Mouse (Mus musculus) hindbrain, embryonic 11.5 days (tissue): Measurements from ENCODE around the gene Ankrd11. TPM values are rescaled to one million over a fixed set of nuclear protein-coding genes. Genes with fewer than 3 reads are reported as not detected.

Experiments used
- ATAC-seq: fragments of 200-750 bp; cut with Nextera tagmentation; 2 replicates; pipeline ENCODE4 v1.8.0; 2017; ENCODE audit warnings: mild to moderate bottlenecking, moderate TSS enrichment, moderate library complexity; ENCODE audit not compliant: low FRiP score
- DNase-seq: peaks from one replicate; pipeline ENCODE4 v3.0.0-alpha.2; 2015; ENCODE audit warnings: low spot score
- H3K27ac ChIP-seq: fragments of 300-500 bp; sonication (generic); 2 replicates; pipeline ENCODE4 v1.5.1; 2014; ENCODE audit warnings: mild to moderate bottlenecking, low read depth, low read length
- H3K27me3 ChIP-seq: fragments of 300-500 bp; sonication (generic); 2 replicates; pipeline ENCODE4 v1.6.1; 2014; ENCODE audit warnings: mild to moderate bottlenecking, low read length, moderate library complexity, mixed read lengths; ENCODE audit not compliant: control insufficient read depth, insufficient read depth
- H3K36me3 ChIP-seq: fragments of 300-500 bp; sonication (generic); 2 replicates; pipeline ENCODE4 v1.6.1; 2014; ENCODE audit warnings: mild to moderate bottlenecking, low read length, moderate library complexity, mixed read lengths; ENCODE audit not compliant: control insufficient read depth, insufficient read depth
- H3K4me1 ChIP-seq: fragments of 300-500 bp; sonication (generic); replicated peaks from 2 replicates; pipeline ENCODE4 v1.6.1; 2014; ENCODE audit warnings: low read length, mixed read lengths; ENCODE audit not compliant: control insufficient read depth, insufficient read depth
- H3K4me2 ChIP-seq: fragments of 300-500 bp; sonication (generic); replicated peaks from 2 replicates; pipeline ENCODE4 v1.6.1; 2014; ENCODE audit warnings: mild to moderate bottlenecking, low read depth, low read length
- H3K4me3 ChIP-seq: fragments of 300-500 bp; sonication (generic); 2 replicates; pipeline ENCODE4 v1.5.1; 2014; ENCODE audit warnings: low read depth, low read length
- H3K9ac ChIP-seq: fragments of 300-500 bp; sonication (generic); 2 replicates; pipeline ENCODE4 v1.6.1; 2014; ENCODE audit warnings: low read depth, low read length
- H3K9me3 ChIP-seq: fragments of 300-500 bp; sonication (generic); 2 replicates; pipeline ENCODE4 v1.6.1; 2016; ENCODE audit warnings: low read length; ENCODE audit not compliant: control insufficient read depth
- WGBS: fragments of 180-500 bp; shearing (Covaris S2); extraction: QIAGEN DNeasy Blood & Tissue Kit; methylation state at CpG from one replicate; pipeline ENCODE4 v1.1.7; 2014; 5-methylcytosine and 5-hydroxymethylcytosine counted together
- polyA plus RNA-seq: library from polyadenylated mRNA; unstranded; fragments of >200 nt; fragmentation: Nextera tagmentation; extraction: Ambion mirVana; gene quantifications from 2 replicates; pipeline ENCODE4 v1.2.1, GENCODE M21; 2014

The Ankrd11 gene
- polyA plus RNA-seq, 1 experiment from 2014 or later = 52.7 TPM

DNA sequence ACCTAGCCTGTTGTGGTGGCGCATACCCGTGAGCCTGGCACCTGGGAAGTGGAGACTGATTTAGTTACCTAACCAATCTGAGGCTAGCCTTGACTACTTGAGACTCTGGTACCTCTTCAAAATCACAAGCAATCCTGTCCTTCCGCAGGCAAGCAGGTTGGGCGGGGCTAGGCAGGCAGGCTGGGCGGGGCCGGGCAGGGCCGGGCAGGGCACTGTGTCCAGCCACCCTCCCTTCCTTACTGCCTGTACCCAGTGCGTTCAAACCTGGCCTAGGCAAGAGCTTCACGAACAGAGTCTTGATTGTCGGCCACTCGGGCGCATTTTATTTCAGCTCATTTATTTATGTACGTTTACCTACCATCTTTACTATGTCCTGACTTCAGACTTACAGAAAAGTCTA is 182.2 kb downstream of the Ankrd11 start:
- Histone ChIP-seq H3K4me1 (no peaks in the 10 kb centered on the region), H3K27ac (no peak overlapping the region), H3K36me3 (no peaks in the 10 kb centered on the region), H3K4me3 (no peak overlapping the region), H3K9me3 (no peaks in the 10 kb centered on the region), H3K4me2 (no peak overlapping the region), H3K27me3 (no peaks in the 10 kb centered on the region), H3K9ac (no peak overlapping the region)
- WGBS = 61% methylated on average over 13 of the region's 13 CpGs
- DNase-seq (no peak), ATAC-seq (no peak)

DNA sequence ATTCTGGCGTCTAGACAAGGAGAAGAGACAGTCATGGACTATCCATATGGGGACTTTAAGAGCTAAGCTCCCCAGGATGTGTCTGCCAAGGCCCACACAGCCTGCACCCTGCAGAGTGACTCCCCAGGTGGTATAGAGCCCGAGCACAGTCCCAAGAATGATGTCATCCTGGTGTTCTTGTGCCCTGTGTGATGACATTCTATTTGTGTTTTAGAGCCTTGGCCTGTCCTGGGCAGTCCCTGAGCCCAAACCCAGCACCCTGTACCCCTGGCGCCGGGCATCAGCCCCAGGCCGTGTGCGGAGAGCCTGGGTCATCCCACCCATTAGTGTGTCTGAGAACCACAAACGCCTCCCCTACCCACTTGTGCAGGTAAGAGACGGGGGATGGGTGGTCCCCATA is 185.8 kb downstream of the Ankrd11 start:
- Histone ChIP-seq H3K4me2 (no peak overlapping the region), H3K4me1 (peaks cover 11% of the 10 kb centered on the region), H3K9ac (no peak overlapping the region), H3K36me3 (no peaks in the 10 kb centered on the region), H3K4me3 (no peak overlapping the region), H3K27ac (no peak overlapping the region), H3K27me3 (no peaks in the 10 kb centered on the region), H3K9me3 (no peaks in the 10 kb centered on the region)
- no peak for ATAC-seq
- WGBS = 84% methylated on average over 8 of the region's 8 CpGs
- no peak for DNase-seq

DNA sequence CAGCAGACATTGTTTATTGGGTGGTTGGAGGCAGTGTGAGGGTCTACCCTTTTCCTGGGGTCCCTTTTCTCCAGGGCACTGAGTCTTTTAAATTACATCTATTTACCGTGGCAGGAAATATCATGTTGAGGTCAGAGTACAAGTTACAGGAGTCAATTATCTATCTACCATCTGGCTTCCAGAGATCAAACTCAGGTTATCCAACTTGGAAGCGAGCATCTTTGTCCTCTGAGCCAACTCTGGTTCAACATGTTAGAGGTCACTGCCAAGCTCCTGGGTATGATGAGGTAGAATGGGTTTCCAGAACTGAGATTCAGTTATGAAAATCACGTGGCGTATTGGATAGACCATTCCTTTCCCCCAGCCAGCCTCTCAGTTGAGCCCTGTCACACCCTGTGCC is 187.0 kb downstream of the Ankrd11 start:
- Histone ChIP-seq H3K36me3 (no peaks in the 10 kb centered on the region), H3K9ac (no peak overlapping the region), H3K4me3 (no peak overlapping the region), H3K27me3 (no peaks in the 10 kb centered on the region), H3K9me3 (no peaks in the 10 kb centered on the region), H3K4me2 (no peak overlapping the region), H3K4me1 (peaks cover 11% of the 10 kb centered on the region), H3K27ac (no peak overlapping the region)
- 82% methylated on average over 4 of the region's 4 CpGs for WGBS
- DNase-seq (no peak), ATAC-seq (no peak)

DNA sequence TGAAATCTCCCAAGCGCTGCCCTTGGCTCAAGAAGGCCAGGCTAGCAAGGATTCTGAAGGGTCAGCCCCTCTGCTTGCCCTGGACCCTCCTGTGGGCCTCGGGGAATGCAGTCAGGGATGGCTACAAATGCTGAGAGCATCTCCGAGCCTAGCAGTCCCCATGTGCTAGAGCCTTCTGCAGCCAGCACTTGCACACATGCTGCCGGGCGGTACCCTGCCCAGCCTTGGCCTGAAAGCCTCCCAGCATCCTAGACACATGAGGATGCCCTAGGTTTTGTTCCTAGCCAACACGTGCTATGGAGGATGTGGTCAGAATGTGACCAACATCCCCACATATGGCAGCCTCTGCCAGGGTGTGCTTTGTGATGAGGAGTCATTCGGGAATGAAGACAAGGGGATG is 187.7 kb downstream of the Ankrd11 start:
- WGBS = 76% methylated on average over 7 of the region's 7 CpGs

DNA sequence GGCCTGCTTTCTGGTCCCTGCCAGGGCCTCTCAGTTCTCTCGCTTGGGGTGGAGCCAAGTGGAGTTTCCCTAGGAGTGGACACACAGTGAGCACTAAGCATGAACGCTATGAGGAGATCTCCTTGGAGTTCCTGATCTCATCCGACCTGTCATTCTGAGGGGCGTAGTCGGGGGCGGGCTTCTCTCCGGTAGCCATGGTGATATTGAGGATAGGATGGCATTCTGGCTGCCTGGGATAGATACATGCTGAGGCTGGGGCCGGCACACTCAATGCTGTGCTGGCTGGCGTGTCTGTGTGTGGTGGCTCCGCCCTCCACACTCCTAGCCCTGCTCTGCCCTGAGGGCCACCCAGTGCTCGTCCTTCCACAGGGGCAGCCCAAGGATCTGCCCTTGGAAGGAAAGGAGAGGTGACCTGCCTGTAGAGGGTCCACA is 188.7 kb downstream of the Ankrd11 start:
- Histone ChIP-seq H3K9me3 (no peaks in the 10 kb centered on the region), H3K27ac (no peak overlapping the region), H3K4me1 (peaks cover 11% of the 10 kb centered on the region), H3K9ac (peak overlapping the region; percentile 42; the same call in 1 of the 2 replicates), H3K36me3 (no peaks in the 10 kb centered on the region), H3K4me2 (no peak overlapping the region), H3K4me3 (no peak overlapping the region), H3K27me3 (no peaks in the 10 kb centered on the region)
- ATAC-seq = peak; percentile 88
- peak; percentile 70 for DNase-seq
- WGBS = 10% methylated on average over 11 of the region's 11 CpGs

More for the DNA sequence above, 187.7 kb downstream of the Ankrd11 start:
- no peaks in the 10 kb centered on the region for H3K36me3 ChIP-seq
- H3K4me1 ChIP-seq = peaks cover 11% of the 10 kb centered on the region
- H3K4me2 ChIP-seq = no peak overlapping the region
- no peak overlapping the region for H3K4me3 ChIP-seq
- no peak for ATAC-seq
- no peak overlapping the region for H3K27ac ChIP-seq
- no peaks in the 10 kb centered on the region for H3K27me3 ChIP-seq
- no peak overlapping the region for H3K9ac ChIP-seq
- no peak for DNase-seq
- H3K9me3 ChIP-seq = no peaks in the 10 kb centered on the region

DNA sequence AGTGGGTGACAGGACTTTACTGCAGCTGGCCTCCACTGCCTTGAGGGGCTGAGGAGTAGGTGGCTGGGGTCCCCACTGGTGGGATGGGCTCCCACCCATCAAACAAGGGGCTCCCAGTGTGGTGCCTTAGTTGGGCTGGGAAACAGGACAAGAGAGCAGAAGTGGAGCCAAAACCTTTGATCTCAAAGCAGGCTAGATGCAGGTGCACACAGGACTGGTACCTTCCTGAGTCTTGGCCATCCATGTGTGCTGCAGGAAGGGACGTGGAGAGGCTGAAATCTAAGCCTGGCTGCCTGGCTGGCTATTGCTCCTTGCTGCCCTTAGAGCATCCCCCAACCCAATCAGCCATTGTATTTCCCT is 189.6 kb downstream of the Ankrd11 start:
- H3K9me3 ChIP-seq = no peaks in the 10 kb centered on the region
- H3K36me3 ChIP-seq = no peaks in the 10 kb centered on the region
- H3K27ac ChIP-seq = no peak overlapping the region
- ATAC-seq (no peak), DNase-seq (no peak)
- H3K4me3 ChIP-seq = no peak overlapping the region
- no peak overlapping the region for H3K4me2 ChIP-seq
- H3K27me3 ChIP-seq = no peaks in the 10 kb centered on the region
- 56% methylated on average over 1 of the region's 1 CpGs for WGBS
- no peak overlapping the region for H3K9ac ChIP-seq
- H3K4me1 ChIP-seq = peaks cover 11% of the 10 kb centered on the region

DNA sequence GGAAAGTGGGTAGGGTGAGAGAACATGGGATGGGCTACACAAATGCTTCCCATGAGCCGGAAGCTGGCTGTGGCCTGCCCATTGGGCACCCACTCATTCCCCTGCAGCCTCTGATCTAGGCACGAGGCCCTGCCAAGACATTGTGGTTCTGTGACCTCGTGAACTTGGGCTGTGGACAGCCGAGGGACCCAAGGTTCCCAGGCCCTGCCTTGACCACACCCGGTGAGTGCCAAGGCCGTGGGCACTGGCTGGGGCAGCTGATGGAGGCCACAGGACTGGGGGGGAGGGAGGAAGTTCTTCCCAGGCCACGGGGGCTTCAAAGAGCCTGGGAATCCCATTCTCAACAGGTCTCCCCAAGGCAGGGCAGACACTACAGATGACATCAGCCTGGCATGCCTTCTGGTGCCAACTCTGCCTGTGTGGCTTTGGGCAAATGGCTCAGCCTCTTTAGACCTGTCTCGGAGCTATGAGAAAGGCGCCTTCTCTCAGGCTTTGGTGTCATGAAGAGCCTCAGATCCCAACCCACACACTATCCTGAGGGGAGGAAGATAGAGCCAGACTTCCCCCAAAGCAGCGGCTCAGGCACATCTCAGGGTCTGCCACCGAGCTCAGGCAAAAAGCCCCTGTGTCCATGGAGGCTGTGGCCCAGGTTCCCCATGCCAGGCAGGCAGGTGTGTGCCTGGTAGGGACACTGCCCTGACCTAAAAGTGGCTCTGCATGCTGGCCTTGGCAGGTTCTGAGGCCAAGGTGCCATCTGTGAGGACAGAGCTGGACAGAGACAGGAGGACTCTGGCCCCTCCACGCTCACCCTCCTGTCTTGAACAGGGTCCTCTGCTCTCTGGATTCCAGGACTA is 190.2 kb downstream of the Ankrd11 start:
- Histone ChIP-seq H3K4me3 (no peak overlapping the region), H3K36me3 (no peaks in the 10 kb centered on the region), H3K27me3 (no peaks in the 10 kb centered on the region), H3K4me1 (peaks cover 11% of the 10 kb centered on the region), H3K9ac (no peak overlapping the region), H3K9me3 (no peaks in the 10 kb centered on the region), H3K27ac (no peak overlapping the region), H3K4me2 (no peak overlapping the region)
- WGBS = 90% methylated on average over 12 of the region's 12 CpGs
- DNase-seq (no peak), ATAC-seq (no peak)

DNA sequence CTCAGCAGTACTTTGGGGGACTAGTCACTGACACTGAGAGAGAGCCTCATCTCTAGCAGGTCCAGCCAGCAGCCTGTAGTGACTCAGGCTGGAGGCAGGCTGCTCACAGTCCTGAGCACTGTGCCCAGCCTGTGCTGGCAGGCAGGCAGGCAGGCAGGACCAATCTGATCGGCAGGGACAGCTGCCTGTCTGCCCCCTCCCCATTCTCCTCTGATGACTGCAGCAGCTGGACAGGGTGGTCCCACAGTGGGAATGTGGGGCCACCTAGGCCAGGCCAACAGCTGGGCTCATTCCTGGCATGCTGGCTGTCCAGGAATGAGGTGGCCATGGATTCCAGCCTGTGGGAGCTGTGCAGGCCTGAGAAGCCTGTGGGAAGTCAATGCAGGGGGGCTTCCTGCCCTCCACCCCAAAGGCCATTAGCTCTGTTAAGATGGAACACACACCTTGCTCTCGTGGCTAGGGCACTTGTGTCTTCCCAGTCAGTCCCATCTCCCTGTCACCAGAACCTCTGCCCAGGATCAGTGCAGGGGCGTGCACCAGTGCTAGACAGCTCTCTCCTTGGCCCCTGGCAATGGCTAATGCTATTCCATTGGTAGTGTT is 191.3 kb downstream of the Ankrd11 start:
- H3K36me3 ChIP-seq = no peaks in the 10 kb centered on the region
- no peak overlapping the region for H3K4me2 ChIP-seq
- peaks cover 11% of the 10 kb centered on the region for H3K4me1 ChIP-seq
- H3K9me3 ChIP-seq = no peaks in the 10 kb centered on the region
- ATAC-seq = no peak
- H3K9ac ChIP-seq = no peak overlapping the region
- H3K27ac ChIP-seq = no peak overlapping the region
- H3K27me3 ChIP-seq = no peaks in the 10 kb centered on the region
- DNase-seq = no peak
- no peak overlapping the region for H3K4me3 ChIP-seq
- 74% methylated on average over 3 of the region's 3 CpGs for WGBS
